Mouse (Mus musculus): ENCODE measurements around the gene Cd2bp2. TPM values are rescaled to one million over a fixed set of nuclear protein-coding genes. Genes with fewer than 3 reads are reported as not detected.

The Cd2bp2 gene
- polyA plus RNA-seq, 1 experiment from 2014 or later: 88.2 TPM

GRCm38 (mm10) chr7:127231826-127232621 is 36.2 kb upstream of the Cd2bp2 start:
- Histone ChIP-seq H3K4me1 (replicated peaks; ENCODE audit: control insufficient read depth, insufficient read depth, low read length) (peaks cover 34% of the 10 kb centered on the region), H3K27me3 (replicated peaks; ENCODE audit: control insufficient read depth, insufficient read depth, low read length) (no peaks in the 10 kb centered on the region), H3K9ac (replicated peaks; ENCODE audit: low read depth, low read length) (peak overlapping the region; percentile 96), H3K27ac (ENCODE audit: low read length) (peak overlapping the region; percentile 100), H3K36me3 (ENCODE audit: control insufficient read depth, insufficient read depth) (peaks cover 19% of the 10 kb centered on the region), H3K9me3 (ENCODE audit: control insufficient read depth, low read length) (no peaks in the 10 kb centered on the region), H3K4me2 (ENCODE audit: low read length) (peak overlapping the region; percentile 99), H3K4me3 (replicated peaks; ENCODE audit: low read length) (peak overlapping the region; percentile 85)
- no peak for ATAC-seq
- 3% methylated on average over 20 of the region's 20 CpGs for WGBS

GRCm38 (mm10) chr7:127231376-127231775 is 35.5 kb upstream of the Cd2bp2 start:
- Histone ChIP-seq H3K9me3 (ENCODE audit: control insufficient read depth, low read length) (no peaks in the 10 kb centered on the region), H3K36me3 (ENCODE audit: control insufficient read depth, insufficient read depth) (peaks cover 12% of the 10 kb centered on the region), H3K9ac (replicated peaks; ENCODE audit: low read depth, low read length) (peak overlapping the region; percentile 96), H3K27me3 (replicated peaks; ENCODE audit: control insufficient read depth, insufficient read depth, low read length) (no peaks in the 10 kb centered on the region), H3K4me3 (replicated peaks; ENCODE audit: low read length) (peak overlapping the region; percentile 85), H3K4me1 (replicated peaks; ENCODE audit: control insufficient read depth, insufficient read depth, low read length) (peaks cover 34% of the 10 kb centered on the region), H3K4me2 (ENCODE audit: low read length) (peak overlapping the region; percentile 99), H3K27ac (ENCODE audit: low read length) (no peak overlapping the region)
- 62% methylated on average over 3 of the region's 3 CpGs for WGBS
- no peak for ATAC-seq

- Histone ChIP-seq H3K36me3 (ENCODE audit: control insufficient read depth, insufficient read depth) (no peaks in the 10 kb centered on the region), H3K4me1 (replicated peaks; ENCODE audit: control insufficient read depth, insufficient read depth, low read length) (peaks cover 23% of the 10 kb centered on the region), H3K4me3 (replicated peaks; ENCODE audit: low read length) (no peak overlapping the region), H3K9me3 (ENCODE audit: control insufficient read depth, low read length) (no peaks in the 10 kb centered on the region), H3K27me3 (replicated peaks; ENCODE audit: control insufficient read depth, insufficient read depth, low read length) (no peaks in the 10 kb centered on the region), H3K4me2 (ENCODE audit: low read length) (no peak overlapping the region), H3K9ac (replicated peaks; ENCODE audit: low read depth, low read length) (no peak overlapping the region), H3K27ac (ENCODE audit: low read length) (no peak overlapping the region)
- 69% methylated on average over 4 of the region's 4 CpGs for WGBS
- ATAC-seq: no peak
Measured at GRCm38 (mm10) chr7:127228615-127229303, 32.9 kb upstream of the Cd2bp2 start.

- Histone ChIP-seq H3K4me1 (replicated peaks; ENCODE audit: control insufficient read depth, insufficient read depth, low read length) (peaks cover 8% of the 10 kb centered on the region), H3K4me2 (ENCODE audit: low read length) (no peak overlapping the region), H3K36me3 (ENCODE audit: control insufficient read depth, insufficient read depth) (no peaks in the 10 kb centered on the region), H3K9ac (replicated peaks; ENCODE audit: low read depth, low read length) (no peak overlapping the region), H3K9me3 (ENCODE audit: control insufficient read depth, low read length) (no peaks in the 10 kb centered on the region), H3K27me3 (replicated peaks; ENCODE audit: control insufficient read depth, insufficient read depth, low read length) (no peaks in the 10 kb centered on the region), H3K27ac (ENCODE audit: low read length) (no peak overlapping the region), H3K4me3 (replicated peaks; ENCODE audit: low read length) (no peak overlapping the region)
- WGBS: 89% methylated on average over 11 of the region's 11 CpGs
- no peak for ATAC-seq
Measured at GRCm38 (mm10) chr7:127225147-127225995, 29.5 kb upstream of the Cd2bp2 start.

- H3K4me1 ChIP-seq (replicated peaks; ENCODE audit: control insufficient read depth, insufficient read depth, low read length): peaks cover under 1% of the 10 kb centered on the region; the same call in 1 of the 2 replicates
- H3K9me3 ChIP-seq (ENCODE audit: control insufficient read depth, low read length): no peaks in the 10 kb centered on the region
- H3K27me3 ChIP-seq (replicated peaks; ENCODE audit: control insufficient read depth, insufficient read depth, low read length): no peaks in the 10 kb centered on the region
- H3K36me3 ChIP-seq (ENCODE audit: control insufficient read depth, insufficient read depth): no peaks in the 10 kb centered on the region
- no peak for ATAC-seq
- WGBS: 92% methylated on average over 6 of the region's 6 CpGs
- H3K4me3 ChIP-seq (replicated peaks; ENCODE audit: low read length): no peak overlapping the region
- no peak overlapping the region for H3K4me2 ChIP-seq (ENCODE audit: low read length)
- H3K9ac ChIP-seq (replicated peaks; ENCODE audit: low read depth, low read length): no peak overlapping the region
- no peak overlapping the region for H3K27ac ChIP-seq (ENCODE audit: low read length)
Measured at GRCm38 (mm10) chr7:127224616-127225015, 28.8 kb upstream of the Cd2bp2 start.

- no peak overlapping the region for H3K4me3 ChIP-seq (replicated peaks; ENCODE audit: low read length)
- no peaks in the 10 kb centered on the region for H3K4me1 ChIP-seq (replicated peaks; ENCODE audit: control insufficient read depth, insufficient read depth, low read length)
- no peak for ATAC-seq
- H3K9me3 ChIP-seq (ENCODE audit: control insufficient read depth, low read length): no peaks in the 10 kb centered on the region
- no peaks in the 10 kb centered on the region for H3K27me3 ChIP-seq (replicated peaks; ENCODE audit: control insufficient read depth, insufficient read depth, low read length)
- no peaks in the 10 kb centered on the region for H3K36me3 ChIP-seq (ENCODE audit: control insufficient read depth, insufficient read depth)
- 93% methylated on average over 6 of the region's 6 CpGs for WGBS
- no peak overlapping the region for H3K27ac ChIP-seq (ENCODE audit: low read length)
- H3K4me2 ChIP-seq (ENCODE audit: low read length): no peak overlapping the region
- no peak overlapping the region for H3K9ac ChIP-seq (replicated peaks; ENCODE audit: low read depth, low read length)
Measured at GRCm38 (mm10) chr7:127223515-127224478, 27.9 kb upstream of the Cd2bp2 start.

GRCm38 (mm10) chr7:127223106-127223505 is 27.3 kb upstream of the Cd2bp2 start:
- Histone ChIP-seq H3K4me2 (ENCODE audit: low read length) (no peak overlapping the region), H3K27ac (ENCODE audit: low read length) (no peak overlapping the region), H3K4me3 (replicated peaks; ENCODE audit: low read length) (no peak overlapping the region), H3K27me3 (replicated peaks; ENCODE audit: control insufficient read depth, insufficient read depth, low read length) (no peaks in the 10 kb centered on the region), H3K9ac (replicated peaks; ENCODE audit: low read depth, low read length) (no peak overlapping the region), H3K9me3 (ENCODE audit: control insufficient read depth, low read length) (no peaks in the 10 kb centered on the region), H3K4me1 (replicated peaks; ENCODE audit: control insufficient read depth, insufficient read depth, low read length) (no peaks in the 10 kb centered on the region), H3K36me3 (ENCODE audit: control insufficient read depth, insufficient read depth) (no peaks in the 10 kb centered on the region)
- 99% methylated on average over 3 of the region's 3 CpGs for WGBS
- ATAC-seq: no peak

- H3K9me3 ChIP-seq (ENCODE audit: control insufficient read depth, low read length): no peaks in the 10 kb centered on the region
- H3K27ac ChIP-seq (ENCODE audit: low read length): no peak overlapping the region
- H3K4me3 ChIP-seq (replicated peaks; ENCODE audit: low read length): no peak overlapping the region
- ATAC-seq: no peak
- H3K4me2 ChIP-seq (ENCODE audit: low read length): no peak overlapping the region
- no peak overlapping the region for H3K9ac ChIP-seq (replicated peaks; ENCODE audit: low read depth, low read length)
- 84% methylated on average over 6 of the region's 6 CpGs for WGBS
- no peaks in the 10 kb centered on the region for H3K4me1 ChIP-seq (replicated peaks; ENCODE audit: control insufficient read depth, insufficient read depth, low read length)
- H3K27me3 ChIP-seq (replicated peaks; ENCODE audit: control insufficient read depth, insufficient read depth, low read length): no peaks in the 10 kb centered on the region
- no peaks in the 10 kb centered on the region for H3K36me3 ChIP-seq (ENCODE audit: control insufficient read depth, insufficient read depth)
Measured at GRCm38 (mm10) chr7:127220440-127220839, 24.6 kb upstream of the Cd2bp2 start.

All from forebrain, embryonic 16.5 days (tissue).